Comparison of ENCODE assay signal across 13 mouse cellular contexts in the genomic region with DNA sequence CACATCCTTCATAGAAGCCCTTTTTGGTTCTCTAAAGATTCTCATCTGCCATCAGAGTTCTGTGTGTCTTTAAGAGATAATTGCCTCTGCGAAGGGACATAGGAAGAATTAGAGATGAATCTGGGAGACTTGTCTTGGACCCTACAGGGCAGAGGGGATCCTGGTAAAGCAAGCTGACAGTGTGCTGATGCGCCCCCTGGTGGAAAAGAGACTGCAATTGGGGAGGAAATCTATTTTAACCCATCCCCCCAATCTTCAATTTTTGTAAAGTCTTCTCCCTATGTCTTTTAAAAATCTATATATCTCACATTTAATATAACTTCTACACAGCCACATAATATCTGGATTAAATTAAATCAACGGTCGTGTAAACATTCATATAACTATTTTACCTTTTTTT. TPM values are rescaled to one million over a fixed set of nuclear protein-coding genes. Genes with fewer than 3 reads are reported as not detected.
DNase-seq lines count a peak whose midpoint lies in the region; ATAC-seq and TF ChIP-seq lines count a peak whose summit lies in the region.
"Not testable (repeated sequence)": the region's sequence is repeated elsewhere in the genome, so short reads cannot be mapped to it uniquely, and the experiment has no call there.
"Had no signal": no experiment of that assay in that cellular context is flagged by ENCODE, and none has a peak within 500 bp of the region (broad histone marks: within the 10 kb centered on the region; RNA-seq: fewer than 3 reads in every experiment).

No protein-coding gene starts in this region.

- not testable (repeated sequence) for H3K9ac ChIP-seq in heart, adult 2 months (ENCODE audit: low read depth, low read length); kidney, postnatal 0 days (ENCODE audit: low read depth, low read length); liver, postnatal 0 days (replicated peaks)

- DNase-seq in 3T3-L1 (ENCODE audit: low read depth, low spot score) = peak; percentile 20
- not testable (repeated sequence) for DNase-seq in heart, adult 2 months; kidney, postnatal 0 days (ENCODE audit: low spot score); liver, postnatal 0 days
- peak; percentile 12 for DNase-seq in naive thymus-derived CD4-positive, alpha-beta T cell, adult 2 months (ENCODE audit: low read depth)
- DNase-seq in thymus, postnatal 0 days (ENCODE audit: low spot score) = peak; percentile 30

- H3K27me3 ChIP-seq in E14TG2a.4 (ENCODE audit: insufficient read depth, low read length); heart, adult 2 months (ENCODE audit: control insufficient read depth, insufficient read depth, low read length); kidney, postnatal 0 days (ENCODE audit: insufficient read depth, low read length); liver, postnatal 0 days (ENCODE audit: insufficient read depth, low read length): not testable (repeated sequence)

- intact Hi-C loops in heart, adult 2 months (cut with DNase I) = loop anchor here (10.0 kb wide), 1 partner anchor 235 kb away; no protein-coding TSS in a partner anchor

- peaks cover 27% of the 10 kb centered on the region for H3K4me1 ChIP-seq in E14TG2a.4 (replicated peaks; ENCODE audit: low read depth, low read length)
- H3K4me1 ChIP-seq in heart, adult 2 months (ENCODE audit: control insufficient read depth, insufficient read depth, low read length); kidney, postnatal 0 days (replicated peaks; ENCODE audit: insufficient read depth, low read length); liver, postnatal 0 days (ENCODE audit: insufficient read depth): not testable (repeated sequence)

- not testable (repeated sequence) for TF ChIP-seq POLR2A in heart, adult 2 months (IDR thresholded peaks at IDR 0.05; ENCODE audit: insufficient read depth, low read depth, low read length)

- TF ChIP-seq EP300 in heart, adult 2 months (IDR thresholded peaks at IDR 0.05; ENCODE audit: insufficient read depth, low read depth, low read length); liver, postnatal 0 days (IDR thresholded peaks at IDR 0.05; ENCODE audit: low read depth): not testable (repeated sequence)

- peak; percentile 51 for TF ChIP-seq CTCF in E14TG2a.4 (conservative IDR thresholded peaks at IDR 0.05; ENCODE audit: low read length)
- peak; percentile 64 for TF ChIP-seq CTCF in heart, adult 2 months (IDR thresholded peaks at IDR 0.05)
- TF ChIP-seq CTCF in kidney, postnatal 0 days (IDR thresholded peaks at IDR 0.05; ENCODE audit: low read depth) = peak; percentile 55; the same call in 1 of the 2 replicates
- TF ChIP-seq CTCF in liver, postnatal 0 days (IDR thresholded peaks at IDR 0.05; ENCODE audit: low read depth) = peak; percentile 46

- H3K36me3 ChIP-seq in E14TG2a.4 (ENCODE audit: insufficient read depth, low read length); heart, adult 2 months (ENCODE audit: control insufficient read depth, insufficient read depth, low read length); kidney, postnatal 0 days (ENCODE audit: insufficient read depth, low read length); liver, postnatal 0 days (replicated peaks; ENCODE audit: insufficient read depth, low read length): not testable (repeated sequence)

- not testable (repeated sequence) for H3K27ac ChIP-seq in heart, adult 2 months; kidney, postnatal 0 days; liver, postnatal 0 days (ENCODE audit: low read depth)

- H3K4me2 ChIP-seq in kidney, postnatal 0 days (ENCODE audit: low read length); liver, postnatal 0 days (ENCODE audit: low read depth, low read length): not testable (repeated sequence)

- peak; percentile 28 for ATAC-seq in activated CD4-positive, CD25-positive, alpha-beta regulatory T cell, adult 4 months
- ATAC-seq in kidney, postnatal 0 days (replicated peaks; ENCODE audit: low FRiP score, low read depth); liver, postnatal 0 days: not testable (repeated sequence)

- WGBS in heart, adult 2 months = 59% methylated on average over 4 of the region's 4 CpGs
- WGBS in kidney, postnatal 0 days = 68% methylated on average over 4 of the region's 4 CpGs
- 51% methylated on average over 4 of the region's 4 CpGs for WGBS in liver, postnatal 0 days (ENCODE audit: insufficient replicate concordance)

- not testable (repeated sequence) for H3K9me3 ChIP-seq in E14TG2a.4 (ENCODE audit: low read length); kidney, postnatal 0 days (replicated peaks; ENCODE audit: low read length); liver, postnatal 0 days (ENCODE audit: low read length)

- not testable (repeated sequence) for H3K4me3 ChIP-seq in E14TG2a.4 (replicated peaks; ENCODE audit: low read length); heart, adult 2 months; kidney, postnatal 0 days (replicated peaks; ENCODE audit: low read depth, low read length); liver, postnatal 0 days (ENCODE audit: low read depth, low read length)

- not testable (repeated sequence) for H3K79me2 ChIP-seq in heart, adult 2 months (replicated peaks; ENCODE audit: control insufficient read depth, insufficient read depth, low read length)

RNA-seq across cellular contexts. Expression of a gene that starts 11.3 kb away (rescaled TPM):
- not detected for polyA plus RNA-seq in activated CD4-positive, CD25-positive, alpha-beta regulatory T cell, adult 4 months (2017; shearing (Covaris generic))
- under 1 TPM; 0.23 to 0.52 TPM for total RNA-seq in heart, adult 2 months (2021)
- polyA plus RNA-seq in heart, adult 2 months (2012; rRNA removed) = 0.61 and 0.78 TPM in 2 replicates
- polyA plus RNA-seq in kidney, postnatal 0 days (2015; fragmentation: Nextera tagmentation; extraction: Ambion mirVana) = 0.14 TPM in 1 of 2 replicates, not detected in the other
- not detected in 2 replicates for polyA plus RNA-seq in liver, postnatal 0 days (2015; fragmentation: Nextera tagmentation; extraction: Ambion mirVana)
- polyA plus RNA-seq in thymus, postnatal 0 days (2015; fragmentation: Nextera tagmentation; extraction: Ambion mirVana) = 19.4 and 19.5 TPM in 2 replicates
- total RNA-seq: adrenal gland, postnatal 4 days; gastrocnemius, postnatal 10 days had no signal
- polyA plus RNA-seq: forebrain, embryonic 10.5 days; hindbrain, embryonic 11.5 days; liver, embryonic 16.5 days had no signal

RNA-seq across cellular contexts. Expression of a gene that starts 13.8 kb away (rescaled TPM):
- 1 to 10 TPM in 1 of 2 experiments, not detected in 1; 1.2 TPM for polyA plus RNA-seq in activated CD4-positive, CD25-positive, alpha-beta regulatory T cell, adult 4 months (2017; shearing (Covaris generic))
- total RNA-seq in heart, adult 2 months (2021) = under 1 TPM; 0.16 to 0.25 TPM
- 0.64 and 1.00 TPM in 2 replicates for polyA plus RNA-seq in heart, adult 2 months (2012; rRNA removed)
- 3.5 and 4.2 TPM in 2 replicates for polyA plus RNA-seq in kidney, postnatal 0 days (2015; fragmentation: Nextera tagmentation; extraction: Ambion mirVana)
- polyA plus RNA-seq in liver, postnatal 0 days (2015; fragmentation: Nextera tagmentation; extraction: Ambion mirVana) = 13.7 and 16.2 TPM in 2 replicates
- 0.22 and 0.28 TPM in 2 replicates for polyA plus RNA-seq in thymus, postnatal 0 days (2015; fragmentation: Nextera tagmentation; extraction: Ambion mirVana)

Comparison
In these comparisons a context has a peak if more than half of its experiments do, and no peak if none do; other contexts are left out.
1. RNA of a gene that starts 11.3 kb away (polyA plus RNA-seq): 19.4 to 19.5 TPM in thymus, postnatal 0 days; 0.61 to 0.78 TPM in heart, adult 2 months, 0.14 TPM in kidney, postnatal 0 days, not detected in activated CD4-positive, CD25-positive, alpha-beta regulatory T cell, adult 4 months and not detected in liver, postnatal 0 days; every median in the first group is over 10 times any median in the second.
2. Peak in every context shown above with its lines, with median percentiles within 50 percentile points of each other: CTCF ChIP-seq.